Mouse (Mus musculus): ENCODE measurements around the gene Bid.

- TF ChIP-seq CTCF (IDR thresholded peaks at IDR 0.05; ENCODE audit: borderline replicate concordance, extremely low read depth, insufficient read depth, insufficient read length) (no peak), POLR2A (IDR thresholded peaks at IDR 0.05; ENCODE audit: borderline replicate concordance, extremely low read depth, insufficient read depth, insufficient read length, poor library complexity, severe bottlenecking) (no peak)
These were observed 32.2 kb downstream of the Bid start for GRCm38 (mm10) chr6:120884436-120884835.
